Mouse (Mus musculus) kidney, embryonic 14.5 days (tissue): Measurements from ENCODE around the gene Tmpo. TPM values are rescaled to one million over a fixed set of nuclear protein-coding genes. Genes with fewer than 3 reads are reported as not detected.

Experiments used
- ATAC-seq: fragments of 200-750 bp; cut with Nextera tagmentation; 2 replicates; pipeline ENCODE4 v1.8.0; 2017; ENCODE audit warnings: moderate number of reproducible peaks, mild to moderate bottlenecking, moderate TSS enrichment, moderate library complexity; ENCODE audit not compliant: low FRiP score, low TSS enrichment
- H3K27ac ChIP-seq: fragments of 300-500 bp; sonication (generic); 2 replicates; pipeline ENCODE4 v1.5.1; 2014; ENCODE audit warnings: low read depth, mild to moderate bottlenecking, low read length, moderate library complexity, mixed read lengths
- H3K27me3 ChIP-seq: fragments of 300-500 bp; sonication (generic); 2 replicates; pipeline ENCODE4 v1.6.1; 2014; ENCODE audit warnings: mild to moderate bottlenecking, low read length; ENCODE audit not compliant: control insufficient read depth, insufficient read depth
- H3K36me3 ChIP-seq: fragments of 300-500 bp; sonication (generic); 2 replicates; pipeline ENCODE4 v1.6.1; 2014; ENCODE audit warnings: low read length, mixed read lengths; ENCODE audit not compliant: control insufficient read depth, insufficient read depth
- H3K4me1 ChIP-seq: fragments of 300-500 bp; sonication (generic); 2 replicates; pipeline ENCODE4 v1.6.1; 2014; ENCODE audit warnings: low read length, mixed read lengths; ENCODE audit not compliant: control insufficient read depth, insufficient read depth
- H3K4me2 ChIP-seq: fragments of 300-500 bp; sonication (generic); replicated peaks from 2 replicates; pipeline ENCODE4 v1.6.1; 2014; ENCODE audit warnings: low read depth, mild to moderate bottlenecking, low read length
- H3K4me3 ChIP-seq: fragments of 300-500 bp; sonication (generic); 2 replicates; pipeline ENCODE4 v1.5.1; 2014; ENCODE audit warnings: mild to moderate bottlenecking, low read length
- H3K9ac ChIP-seq: fragments of 300-500 bp; sonication (generic); 2 replicates; pipeline ENCODE4 v1.6.1; 2014; ENCODE audit warnings: low read depth, mild to moderate bottlenecking, low read length, moderate library complexity
- H3K9me3 ChIP-seq: fragments of 300-500 bp; sonication (generic); 2 replicates; pipeline ENCODE4 v1.6.1; 2016; ENCODE audit warnings: low read length; ENCODE audit not compliant: control insufficient read depth
- WGBS: fragments of 180-500 bp; shearing (Covaris S2); extraction: QIAGEN DNeasy Blood & Tissue Kit; methylation state at CpG from one replicate; pipeline ENCODE4 v1.1.7; 2014; 5-methylcytosine and 5-hydroxymethylcytosine counted together
- polyA plus RNA-seq: library from polyadenylated mRNA; unstranded; fragments of >200 nt; fragmentation: Nextera tagmentation; extraction: Ambion mirVana; gene quantifications from 2 replicates; pipeline ENCODE4 v1.2.1, GENCODE M21; 2014

The Tmpo gene
- polyA plus RNA-seq, 1 experiment from 2014 or later = 328 TPM

- H3K4me3 ChIP-seq = no peak overlapping the region
- H3K36me3 ChIP-seq = no peaks in the 10 kb centered on the region
- no peak for ATAC-seq
- H3K4me1 ChIP-seq = no peaks in the 10 kb centered on the region
- H3K27ac ChIP-seq = no peak overlapping the region
- H3K27me3 ChIP-seq = no peaks in the 10 kb centered on the region
- no peaks in the 10 kb centered on the region for H3K9me3 ChIP-seq
- H3K9ac ChIP-seq = no peak overlapping the region
- no peak overlapping the region for H3K4me2 ChIP-seq
Observed at GRCm38 (mm10) chr10:91207275-91207674, 26.2 kb upstream of the Tmpo start.

GRCm38 (mm10) chr10:91205632-91206031, 24.5 kb upstream of the Tmpo start:
- no peak for ATAC-seq
- Histone ChIP-seq H3K9me3 (no peaks in the 10 kb centered on the region), H3K4me3 (no peak overlapping the region), H3K4me2 (no peak overlapping the region), H3K4me1 (no peaks in the 10 kb centered on the region), H3K36me3 (no peaks in the 10 kb centered on the region), H3K9ac (no peak overlapping the region), H3K27me3 (no peaks in the 10 kb centered on the region), H3K27ac (no peak overlapping the region)
- WGBS = 90% methylated on average over 6 of the region's 6 CpGs

GRCm38 (mm10) chr10:91200581-91200980, 19.5 kb upstream of the Tmpo start:
- Histone ChIP-seq H3K4me2 (no peak overlapping the region), H3K36me3 (no peaks in the 10 kb centered on the region), H3K27ac (no peak overlapping the region), H3K9me3 (no peaks in the 10 kb centered on the region; the same call in 1 of the 2 replicates), H3K4me1 (no peaks in the 10 kb centered on the region), H3K27me3 (no peaks in the 10 kb centered on the region), H3K4me3 (no peak overlapping the region), H3K9ac (no peak overlapping the region)
- no peak for ATAC-seq
- WGBS = 96% methylated on average over 3 of the region's 3 CpGs

DNA sequence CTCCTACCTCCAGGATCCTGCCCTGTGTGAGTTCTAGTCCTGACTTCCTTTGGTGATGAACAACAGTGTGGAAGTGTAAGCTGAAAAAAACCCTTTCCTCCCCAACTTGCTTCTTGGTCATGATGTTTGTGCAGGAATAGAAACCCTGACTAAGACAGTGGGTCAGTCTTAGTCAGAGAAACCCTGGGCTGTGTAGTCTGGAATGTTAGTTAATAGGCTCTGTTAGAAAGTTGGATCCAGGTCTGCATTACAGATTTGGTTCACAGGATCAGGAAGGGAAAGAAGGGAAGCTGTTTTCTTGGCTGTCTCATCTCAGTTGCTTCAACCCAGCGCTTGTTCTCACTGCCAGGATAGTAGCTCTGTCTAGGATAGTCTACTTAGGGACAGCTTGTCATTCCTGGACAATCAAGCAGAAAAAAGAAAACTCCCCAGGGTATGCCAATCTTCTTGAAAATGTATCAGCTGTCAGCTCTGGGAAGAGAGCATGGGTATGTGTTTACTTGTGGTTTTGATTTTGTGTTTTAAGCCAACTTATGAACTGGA, 18.2 kb upstream of the Tmpo start:
- no peak overlapping the region for H3K4me2 ChIP-seq
- no peak overlapping the region for H3K4me3 ChIP-seq
- ATAC-seq = no peak
- no peak overlapping the region for H3K9ac ChIP-seq
- WGBS = 79% methylated on average over 1 of the region's 1 CpGs
- no peaks in the 10 kb centered on the region for H3K27me3 ChIP-seq
- H3K36me3 ChIP-seq = no peaks in the 10 kb centered on the region
- no peak overlapping the region for H3K27ac ChIP-seq
- no peaks in the 10 kb centered on the region; the same call in 1 of the 2 replicates for H3K9me3 ChIP-seq
- no peaks in the 10 kb centered on the region for H3K4me1 ChIP-seq

GRCm38 (mm10) chr10:91197704-91198103, 16.6 kb upstream of the Tmpo start:
- Histone ChIP-seq H3K9ac (no peak overlapping the region), H3K4me3 (no peak overlapping the region), H3K36me3 (no peaks in the 10 kb centered on the region), H3K4me1 (no peaks in the 10 kb centered on the region), H3K27me3 (no peaks in the 10 kb centered on the region), H3K27ac (no peak overlapping the region), H3K4me2 (no peak overlapping the region), H3K9me3 (no peaks in the 10 kb centered on the region; the same call in 1 of the 2 replicates)
- WGBS = 92% methylated on average over 8 of the region's 8 CpGs
- no peak for ATAC-seq

DNA sequence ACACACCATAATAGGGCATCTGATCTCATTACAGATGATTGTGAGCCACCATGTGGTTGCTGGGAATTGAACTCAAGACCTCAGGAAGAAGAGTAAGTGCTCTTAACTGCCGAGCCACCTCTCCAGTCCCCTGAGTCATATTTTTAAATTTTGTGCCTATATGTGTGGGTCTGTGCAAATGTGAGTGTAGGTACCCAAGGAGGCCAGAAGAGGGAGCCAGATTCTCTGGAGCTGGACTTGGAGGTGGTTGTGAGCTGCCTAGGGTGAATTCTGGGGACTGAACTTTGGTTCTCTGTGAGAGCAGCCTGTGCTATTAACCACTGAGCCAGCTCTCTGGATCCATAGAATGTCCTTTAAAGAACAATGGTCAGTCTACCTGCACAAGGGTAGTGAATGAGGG, 15.7 kb upstream of the Tmpo start:
- no peaks in the 10 kb centered on the region for H3K36me3 ChIP-seq
- no peaks in the 10 kb centered on the region for H3K4me1 ChIP-seq
- no peaks in the 10 kb centered on the region for H3K27me3 ChIP-seq
- no peaks in the 10 kb centered on the region; the same call in 1 of the 2 replicates for H3K9me3 ChIP-seq
- no peak overlapping the region for H3K27ac ChIP-seq
- H3K9ac ChIP-seq = no peak overlapping the region
- no peak for ATAC-seq
- H3K4me3 ChIP-seq = no peak overlapping the region
- H3K4me2 ChIP-seq = no peak overlapping the region
- 94% methylated on average over 1 of the region's 1 CpGs for WGBS

DNA sequence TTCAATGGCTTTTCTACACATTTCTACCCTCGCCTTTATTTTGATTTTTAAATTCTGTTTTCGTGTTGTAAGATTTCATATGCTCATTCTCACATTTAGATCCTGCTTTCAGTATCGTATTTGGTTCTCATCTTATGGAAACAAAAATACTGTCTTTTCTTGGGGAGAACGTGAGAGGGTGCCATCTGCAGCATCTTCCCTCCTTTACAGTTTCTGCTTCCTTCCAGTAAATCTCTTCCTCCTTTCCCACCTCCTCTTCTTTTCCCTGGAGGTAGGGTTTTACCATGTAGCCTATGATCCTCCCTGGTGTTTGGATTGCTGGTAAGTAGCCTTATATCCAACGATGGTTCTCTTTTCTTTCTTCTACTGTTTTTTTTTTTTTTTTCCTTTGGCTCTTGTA, 14.6 kb upstream of the Tmpo start:
- ATAC-seq = no peak
- no peak overlapping the region for H3K27ac ChIP-seq
- 87% methylated on average over 5 of the region's 5 CpGs for WGBS

GRCm38 (mm10) chr10:91195091-91195490, 14.0 kb upstream of the Tmpo start:
- Histone ChIP-seq H3K36me3 (no peaks in the 10 kb centered on the region), H3K4me3 (no peak overlapping the region), H3K27me3 (no peaks in the 10 kb centered on the region), H3K9me3 (no peaks in the 10 kb centered on the region), H3K9ac (no peak overlapping the region), H3K4me2 (no peak overlapping the region), H3K4me1 (no peaks in the 10 kb centered on the region), H3K27ac (no peak overlapping the region)
- 89% methylated on average over 14 of the region's 14 CpGs for WGBS
- no peak for ATAC-seq

More for the DNA sequence above, 14.6 kb upstream of the Tmpo start:
- H3K36me3 ChIP-seq = no peaks in the 10 kb centered on the region
- no peak overlapping the region for H3K4me3 ChIP-seq
- H3K4me2 ChIP-seq = no peak overlapping the region
- H3K27me3 ChIP-seq = no peaks in the 10 kb centered on the region
- no peak overlapping the region for H3K9ac ChIP-seq
- H3K4me1 ChIP-seq = no peaks in the 10 kb centered on the region
- no peaks in the 10 kb centered on the region; the same call in 1 of the 2 replicates for H3K9me3 ChIP-seq

DNA sequence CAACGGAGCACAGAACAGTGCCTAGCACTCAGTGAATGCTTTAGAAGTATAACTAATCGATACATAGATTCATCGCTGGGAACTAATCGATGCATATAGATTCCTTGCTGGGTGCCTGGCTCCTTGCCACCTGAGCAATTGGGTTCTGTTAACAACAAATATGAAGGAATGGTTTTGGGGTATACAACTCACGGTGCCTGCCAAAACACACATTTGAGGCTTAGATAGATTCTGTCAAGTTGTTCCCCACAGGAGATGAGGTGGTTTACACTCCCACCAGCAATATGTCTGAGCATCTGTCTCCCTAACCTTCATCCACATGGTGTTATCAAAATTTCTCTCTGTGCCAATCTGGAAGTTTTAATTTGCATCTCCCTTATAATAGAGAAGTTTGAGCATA, 10.7 kb upstream of the Tmpo start:
- 93% methylated on average over 5 of the region's 5 CpGs for WGBS
- no peak for ATAC-seq
- no peaks in the 10 kb centered on the region for H3K36me3 ChIP-seq

More for the DNA sequence above, 10.7 kb upstream of the Tmpo start:
- Histone ChIP-seq H3K27ac (no peak overlapping the region), H3K4me1 (no peaks in the 10 kb centered on the region), H3K4me2 (no peak overlapping the region), H3K27me3 (no peaks in the 10 kb centered on the region), H3K9ac (no peak overlapping the region), H3K9me3 (no peaks in the 10 kb centered on the region), H3K4me3 (no peak overlapping the region)
